Mouse (Mus musculus) layer of hippocampus, adult 9-10 months (tissue): ENCODE measurements around the gene 1110059E24Rik.
"Not testable (repeated sequence)": the region's sequence is repeated elsewhere in the genome, so short reads cannot be mapped to it uniquely, and the experiment has no call there.

ENCODE experiments used
- DNase-seq: peaks from one replicate; pipeline ENCODE4 v3.0.0; 2022; ENCODE audit warnings: low spot score

Gene 1110059E24Rik

DNA sequence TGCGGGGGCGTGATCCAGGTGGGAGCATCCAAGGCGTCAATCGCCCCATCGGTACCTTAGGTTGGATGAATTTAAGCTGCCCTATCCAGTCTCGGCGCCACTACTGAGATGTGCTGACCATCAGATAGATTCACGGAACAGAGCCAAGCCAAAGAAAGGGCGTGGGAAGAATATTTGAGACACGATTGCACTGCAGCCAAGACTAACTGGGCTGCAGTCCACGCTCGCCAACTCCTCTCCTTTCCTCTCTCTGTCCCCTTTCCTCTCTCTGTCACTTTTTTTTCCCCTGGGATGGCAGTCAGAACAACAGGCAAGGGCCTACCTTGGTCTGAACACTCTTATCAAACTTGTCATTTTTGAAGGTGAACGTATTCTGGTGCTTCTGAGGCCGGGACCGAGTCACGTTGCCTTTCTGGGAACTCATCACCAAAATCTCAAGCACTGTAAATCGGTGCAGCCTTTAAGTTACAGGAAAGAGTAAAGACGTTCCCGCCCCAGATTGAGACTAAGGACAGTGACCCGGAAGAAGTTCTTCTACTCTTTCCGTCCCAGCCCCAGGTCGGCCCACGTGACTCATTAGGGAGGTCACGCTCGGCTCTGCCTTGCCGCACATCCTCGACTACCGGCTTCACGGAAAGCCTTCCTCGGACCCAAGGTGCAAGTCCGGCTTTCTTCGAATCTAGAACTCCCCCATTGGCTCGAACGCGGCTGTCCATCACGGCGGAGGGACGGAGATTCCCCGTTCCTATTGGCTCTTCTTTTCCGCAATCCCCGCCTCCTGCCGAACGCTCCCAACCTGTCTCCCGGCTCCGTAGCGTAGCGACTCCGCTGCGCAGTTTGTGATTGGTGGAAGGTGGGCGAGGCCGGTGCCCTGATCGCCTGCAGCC lies at the start of gene 1110059E24Rik:
TSS of gene 1110059E24Rik (minus strand) at position 692 of the 887 bp plus-strand sequence.
- DNase-seq, result peak; percentile 93

- no peak for DNase-seq
Measured at GRCm38 (mm10) chr19:21680986-21681385, 28.2 kb upstream of the 1110059E24Rik start.

- no peak for DNase-seq
Measured at GRCm38 (mm10) chr19:21680091-21680490, 27.3 kb upstream of the 1110059E24Rik start.

DNA sequence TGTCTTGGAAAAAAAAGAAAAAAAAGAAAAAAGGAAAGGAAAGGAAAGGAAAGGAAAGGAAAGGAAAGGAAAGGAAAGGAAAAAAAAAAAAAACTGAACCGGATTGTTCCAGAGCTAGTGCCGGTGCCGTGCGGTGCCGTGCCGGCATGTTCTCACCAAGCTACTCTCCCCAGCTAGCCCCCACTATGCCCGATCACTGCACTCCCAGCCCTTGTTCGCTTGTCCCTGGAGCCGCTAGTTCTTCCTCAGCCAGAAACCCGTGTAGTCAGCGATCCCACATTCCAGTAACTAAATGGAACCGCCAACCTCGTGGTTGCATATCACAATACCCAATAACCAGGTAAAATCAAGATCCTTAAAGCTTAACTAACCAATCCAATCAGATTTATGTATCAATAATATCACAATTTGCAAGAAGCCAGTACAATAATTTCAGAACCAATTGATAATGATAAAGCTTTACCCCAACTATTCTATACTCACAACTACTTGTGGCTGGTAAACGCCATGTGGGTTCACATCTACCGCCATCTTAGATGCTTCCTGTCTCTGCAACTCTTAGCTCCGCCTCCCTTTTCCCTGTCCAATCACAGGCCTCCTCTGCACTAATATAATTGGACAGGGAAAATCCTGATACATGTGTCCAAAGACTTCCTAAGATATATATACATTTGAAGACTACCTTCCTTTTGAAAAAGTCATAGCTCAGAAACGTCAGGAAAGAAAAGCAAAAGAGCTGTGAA lies 21.7 kb upstream of the 1110059E24Rik start:
- no peak for DNase-seq

DNA sequence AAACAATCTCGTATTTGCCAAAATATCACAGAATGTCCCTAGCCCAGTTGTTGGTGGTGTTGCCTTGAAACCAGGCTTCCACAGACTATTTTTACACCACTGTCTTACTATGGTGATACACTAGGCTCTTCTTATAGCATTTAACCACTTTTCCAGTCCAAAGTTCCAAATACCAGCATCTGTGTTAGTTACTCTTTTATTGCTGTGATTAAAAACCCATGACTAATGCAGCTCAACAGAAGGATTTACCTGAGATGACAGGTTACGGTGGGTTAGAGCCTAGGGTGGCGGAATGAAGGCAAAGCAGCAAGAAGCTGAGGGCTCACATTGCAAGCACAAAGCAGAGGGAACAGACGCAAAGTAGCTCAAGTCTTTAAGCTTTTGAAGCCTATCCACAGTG lies 16.9 kb upstream of the 1110059E24Rik start:
- DNase-seq, result no peak

DNA sequence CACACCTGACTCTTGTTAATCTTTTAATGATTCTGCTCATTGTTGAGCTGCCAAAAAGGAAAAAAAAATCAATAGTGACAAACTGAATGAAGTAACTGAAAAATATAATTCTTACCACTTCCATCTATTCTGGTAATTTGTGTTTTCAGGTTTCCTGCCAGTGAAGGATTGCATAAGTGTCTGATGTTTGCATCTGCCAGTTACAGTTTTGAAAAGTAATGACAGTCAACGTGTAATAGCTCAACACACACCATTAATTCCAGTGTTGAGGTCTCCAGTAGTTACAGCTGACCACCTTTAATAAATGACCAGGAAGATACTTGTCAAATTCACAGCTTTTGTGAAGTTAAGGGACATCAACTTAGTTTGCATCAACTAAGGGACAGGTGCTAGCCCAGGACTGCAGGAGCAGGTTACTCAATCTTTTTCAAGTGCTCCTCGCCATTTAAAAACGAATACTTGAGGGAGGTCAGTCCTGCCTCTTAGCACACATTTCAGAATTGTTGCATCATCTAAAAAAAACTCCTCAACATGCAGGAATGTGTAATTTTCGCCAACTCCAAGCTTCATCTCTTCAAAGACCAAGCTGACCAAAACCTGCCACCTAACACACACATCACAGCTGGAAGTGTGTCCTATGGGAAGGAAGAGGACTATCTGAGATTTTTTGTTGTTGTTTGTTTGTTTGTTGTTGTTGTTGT lies 11.1 kb upstream of the 1110059E24Rik start:
- DNase-seq, result no peak

DNA sequence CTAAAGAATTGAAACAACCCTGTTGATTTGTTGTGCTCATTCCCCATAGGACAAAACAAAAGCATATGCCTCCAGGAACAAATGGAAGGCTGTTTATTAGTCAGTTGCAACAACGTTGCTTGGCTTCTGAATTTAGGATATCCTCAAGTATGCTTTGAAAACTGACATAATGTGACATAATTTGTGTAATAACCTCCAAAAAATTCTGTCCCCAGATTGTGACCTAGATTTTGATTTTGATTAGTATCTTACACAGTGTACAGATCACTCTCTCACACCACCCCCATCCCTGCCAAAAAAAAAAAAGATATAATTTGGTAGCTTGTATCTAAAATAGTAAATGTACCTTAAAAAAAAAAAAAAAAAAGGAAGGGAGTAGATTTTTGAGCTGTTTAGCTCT lies 8.0 kb upstream of the 1110059E24Rik start:
- no peak for DNase-seq

DNA sequence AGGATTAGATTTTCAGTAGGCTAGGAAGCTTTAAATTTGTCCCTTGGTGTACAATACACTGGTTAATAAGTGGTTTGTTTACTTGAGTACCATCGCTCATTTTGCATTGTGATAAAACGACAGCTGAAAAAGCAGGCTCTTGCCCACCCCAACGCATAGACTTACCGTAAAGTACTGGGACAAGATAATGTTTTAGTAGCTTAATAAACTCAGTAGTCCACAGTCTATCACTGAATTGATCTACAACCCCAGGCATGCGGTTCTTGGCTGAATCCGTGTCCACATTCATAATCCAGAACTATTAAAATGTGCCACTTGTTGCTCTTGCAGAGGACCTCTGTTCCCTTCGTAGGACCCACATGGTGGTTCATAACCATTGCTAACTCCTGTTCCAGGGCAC lies 2.0 kb upstream of the 1110059E24Rik start:
- DNase-seq, result no peak

DNA sequence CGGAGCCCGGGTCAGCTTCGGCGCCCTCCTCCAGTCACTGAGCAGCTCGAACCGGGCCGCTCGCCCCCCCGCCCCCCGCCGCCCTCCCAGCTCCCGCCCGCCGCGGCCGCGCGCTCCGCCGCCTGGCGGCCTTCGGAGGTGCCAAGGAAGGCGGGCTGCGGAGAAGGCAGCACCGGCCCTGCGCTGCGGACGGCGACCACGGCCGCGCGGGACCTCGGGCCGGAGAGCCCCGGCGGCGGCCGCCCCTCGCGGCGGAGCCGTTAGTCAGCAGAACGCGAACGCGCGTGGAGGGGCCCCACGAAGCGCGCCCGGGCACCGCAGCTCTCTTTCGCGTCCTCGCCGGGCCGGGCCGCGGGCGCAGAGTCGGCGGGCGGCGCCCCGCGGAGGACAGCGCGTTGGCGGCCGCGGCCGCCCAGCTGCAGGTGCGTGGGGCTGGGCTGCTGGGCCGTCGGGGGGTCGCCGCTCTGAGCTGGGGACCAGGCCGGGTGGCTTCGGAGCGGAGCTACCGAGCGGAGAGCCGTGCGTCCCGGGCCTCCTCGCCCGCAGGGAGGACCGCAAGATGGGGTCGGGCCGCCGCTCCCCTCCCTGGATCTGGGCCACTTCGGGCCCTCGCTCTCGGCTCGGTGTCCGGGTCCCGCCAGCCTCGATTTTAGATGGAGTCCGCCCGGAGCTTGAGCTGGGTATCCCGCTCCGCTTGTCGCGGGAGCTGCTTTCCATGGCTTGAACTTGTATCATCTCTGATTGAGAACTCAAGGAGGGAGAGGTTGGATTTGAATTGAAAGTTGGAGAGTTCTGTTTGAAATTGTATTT lies 601 bp upstream of the 1110059E24Rik start, which contains the start of gene Abhd17b:
TSS of gene Abhd17b (plus strand) at position 14 of the 810 bp plus-strand sequence.
- DNase-seq, result no peak

- DNase-seq, result no peak
Measured at GRCm38 (mm10) chr19:21651664-21652063, 1.1 kb downstream of the 1110059E24Rik start.

DNA sequence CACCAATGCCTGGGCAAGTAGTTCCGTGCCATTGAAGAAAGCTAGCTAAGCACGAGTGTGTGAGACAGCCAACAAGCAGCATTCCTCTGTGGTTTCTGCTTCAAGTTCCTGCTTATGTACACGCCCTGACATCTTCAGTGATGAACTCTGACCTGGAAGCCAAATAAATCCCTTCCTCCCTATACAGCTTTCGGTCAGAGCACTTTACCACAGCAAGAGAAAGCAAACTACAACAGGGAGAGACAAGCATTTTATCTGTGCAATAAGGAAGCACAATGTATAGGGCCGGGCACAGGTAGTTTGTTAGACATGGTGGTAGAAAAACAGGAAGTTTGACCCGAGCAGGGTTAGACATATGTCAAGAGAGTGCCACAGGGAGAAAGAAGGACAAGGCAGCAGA lies 6.6 kb downstream of the 1110059E24Rik start:
- DNase-seq, result no peak

- no peak for DNase-seq
Measured at GRCm38 (mm10) chr19:21645301-21645700, 7.5 kb downstream of the 1110059E24Rik start.

GRCm38 (mm10) chr19:21643935-21644334 lies 8.8 kb downstream of the 1110059E24Rik start:
- DNase-seq, result no peak

GRCm38 (mm10) chr19:21637672-21638071 lies 15.1 kb downstream of the 1110059E24Rik start:
- DNase-seq, result no peak

- no peak for DNase-seq
Measured at GRCm38 (mm10) chr19:21636907-21637306, 15.9 kb downstream of the 1110059E24Rik start.

- no peak for DNase-seq
Measured at GRCm38 (mm10) chr19:21635406-21635805, 17.4 kb downstream of the 1110059E24Rik start.

- DNase-seq, result no peak
Measured at GRCm38 (mm10) chr19:21630656-21631331, 22.0 kb downstream of the 1110059E24Rik start.

GRCm38 (mm10) chr19:21629501-21629900 lies 23.3 kb downstream of the 1110059E24Rik start:
- no peak for DNase-seq

GRCm38 (mm10) chr19:21629030-21629429 lies 23.7 kb downstream of the 1110059E24Rik start:
- DNase-seq, result no peak

- DNase-seq, result not testable (repeated sequence)
Measured at GRCm38 (mm10) chr19:21628440-21628839, 24.3 kb downstream of the 1110059E24Rik start.
